Mouse (Mus musculus): Measurements from ENCODE around the gene Nxph1. TPM values are rescaled to one million over a fixed set of nuclear protein-coding genes. Genes with fewer than 3 reads are reported as not detected.

Nxph1 gene
- polyA plus RNA-seq, 1 experiment, result not detected

- Histone ChIP-seq H3K27ac (ENCODE audit: control insufficient read depth, insufficient read depth, low read depth, low read length, poor library complexity) (no peak overlapping the region), H3K4me3 (replicated peaks; ENCODE audit: control insufficient read depth, low read depth, low read length) (no peak overlapping the region), H3K4me1 (ENCODE audit: control insufficient read depth, insufficient read depth, low read length) (no peaks in the 10 kb centered on the region)
- TF ChIP-seq CTCF (IDR thresholded peaks at IDR 0.05; ENCODE audit: control insufficient read depth, insufficient read depth, low read length) (no peak), POLR2A (IDR thresholded peaks at IDR 0.05; ENCODE audit: borderline replicate concordance, control insufficient read depth, low read depth, low read length) (no peak)
- 28% methylated on average over 4 of the region's 4 CpGs for WGBS
Measured at GRCm38 (mm10) chr6:8936168-8936567, 12.1 kb upstream of the Nxph1 start.

GRCm38 (mm10) chr6:8948471-8949411 lies 510 bp downstream of the Nxph1 start:
- TF ChIP-seq CTCF (IDR thresholded peaks at IDR 0.05; ENCODE audit: control insufficient read depth, insufficient read depth, low read length), result no peak
- TF ChIP-seq POLR2A (IDR thresholded peaks at IDR 0.05; ENCODE audit: borderline replicate concordance, control insufficient read depth, low read depth, low read length), result no peak
- no peak overlapping the region for H3K4me3 ChIP-seq (replicated peaks; ENCODE audit: control insufficient read depth, low read depth, low read length)
- no peak overlapping the region for H3K27ac ChIP-seq (ENCODE audit: control insufficient read depth, insufficient read depth, low read depth, low read length, poor library complexity)
- H3K4me1 ChIP-seq (ENCODE audit: control insufficient read depth, insufficient read depth, low read length), result no peaks in the 10 kb centered on the region
- WGBS, result 2% methylated on average over 68 of the region's 68 CpGs

- no peak for TF ChIP-seq CTCF (IDR thresholded peaks at IDR 0.05; ENCODE audit: control insufficient read depth, insufficient read depth, low read length)
- no peak for TF ChIP-seq POLR2A (IDR thresholded peaks at IDR 0.05; ENCODE audit: borderline replicate concordance, control insufficient read depth, low read depth, low read length)
- no peak overlapping the region for H3K27ac ChIP-seq (ENCODE audit: control insufficient read depth, insufficient read depth, low read depth, low read length, poor library complexity)
- 3% methylated on average over 31 of the region's 31 CpGs for WGBS
- no peaks in the 10 kb centered on the region for H3K4me1 ChIP-seq (ENCODE audit: control insufficient read depth, insufficient read depth, low read length)
- H3K4me3 ChIP-seq (replicated peaks; ENCODE audit: control insufficient read depth, low read depth, low read length), result no peak overlapping the region
Measured at GRCm38 (mm10) chr6:8949665-8950201, 1.5 kb downstream of the Nxph1 start.

- Histone ChIP-seq H3K27ac (ENCODE audit: control insufficient read depth, insufficient read depth, low read depth, low read length, poor library complexity) (no peak overlapping the region), H3K4me1 (ENCODE audit: control insufficient read depth, insufficient read depth, low read length) (no peaks in the 10 kb centered on the region), H3K4me3 (replicated peaks; ENCODE audit: control insufficient read depth, low read depth, low read length) (no peak overlapping the region)
- WGBS, result 3% methylated on average over 26 of the region's 26 CpGs
- TF ChIP-seq POLR2A (IDR thresholded peaks at IDR 0.05; ENCODE audit: borderline replicate concordance, control insufficient read depth, low read depth, low read length), result no peak
- TF ChIP-seq CTCF (IDR thresholded peaks at IDR 0.05; ENCODE audit: control insufficient read depth, insufficient read depth, low read length), result no peak
Measured at GRCm38 (mm10) chr6:8950611-8951325, 2.5 kb downstream of the Nxph1 start.

GRCm38 (mm10) chr6:8951326-8951695 lies 3.1 kb downstream of the Nxph1 start:
- H3K27ac ChIP-seq (ENCODE audit: control insufficient read depth, insufficient read depth, low read depth, low read length, poor library complexity), result no peak overlapping the region
- no peak for TF ChIP-seq POLR2A (IDR thresholded peaks at IDR 0.05; ENCODE audit: borderline replicate concordance, control insufficient read depth, low read depth, low read length)
- peak; percentile 36; the same call in 1 of the 2 replicates for TF ChIP-seq CTCF (IDR thresholded peaks at IDR 0.05; ENCODE audit: control insufficient read depth, insufficient read depth, low read length)
- no peaks in the 10 kb centered on the region for H3K4me1 ChIP-seq (ENCODE audit: control insufficient read depth, insufficient read depth, low read length)
- no peak overlapping the region for H3K4me3 ChIP-seq (replicated peaks; ENCODE audit: control insufficient read depth, low read depth, low read length)
- 1% methylated on average over 24 of the region's 24 CpGs for WGBS

- Histone ChIP-seq H3K4me1 (ENCODE audit: control insufficient read depth, insufficient read depth, low read length) (no peaks in the 10 kb centered on the region), H3K4me3 (replicated peaks; ENCODE audit: control insufficient read depth, low read depth, low read length) (no peak overlapping the region), H3K27ac (ENCODE audit: control insufficient read depth, insufficient read depth, low read depth, low read length, poor library complexity) (no peak overlapping the region)
- TF ChIP-seq POLR2A (IDR thresholded peaks at IDR 0.05; ENCODE audit: borderline replicate concordance, control insufficient read depth, low read depth, low read length) (no peak), CTCF (IDR thresholded peaks at IDR 0.05; ENCODE audit: control insufficient read depth, insufficient read depth, low read length) (no peak)
- WGBS, result 22% methylated on average over 15 of the region's 15 CpGs
Measured at GRCm38 (mm10) chr6:8951884-8952590, 3.8 kb downstream of the Nxph1 start.

GRCm38 (mm10) chr6:8955817-8956529 lies 7.7 kb downstream of the Nxph1 start:
- TF ChIP-seq POLR2A (IDR thresholded peaks at IDR 0.05; ENCODE audit: borderline replicate concordance, control insufficient read depth, low read depth, low read length) (no peak), CTCF (IDR thresholded peaks at IDR 0.05; ENCODE audit: control insufficient read depth, insufficient read depth, low read length) (no peak)
- Histone ChIP-seq H3K27ac (ENCODE audit: control insufficient read depth, insufficient read depth, low read depth, low read length, poor library complexity) (no peak overlapping the region), H3K4me3 (replicated peaks; ENCODE audit: control insufficient read depth, low read depth, low read length) (no peak overlapping the region), H3K4me1 (ENCODE audit: control insufficient read depth, insufficient read depth, low read length) (no peaks in the 10 kb centered on the region)
- WGBS, result 6% methylated on average over 35 of the region's 35 CpGs
